Mouse (Mus musculus) forebrain, embryonic 10.5 days (tissue): ENCODE data around the gene Rnf151. TPM values are rescaled to one million over a fixed set of nuclear protein-coding genes. Genes with fewer than 3 reads are reported as not detected.

ENCODE experiments used
- DNase-seq: peaks from one replicate; pipeline ENCODE4 v3.0.0-alpha.2; 2017; ENCODE audit warnings: low spot score; ENCODE audit errors: extremely low spot score
- H3K27ac ChIP-seq: fragments of 300-500 bp; sonication (generic); 2 replicates; pipeline ENCODE4 v1.5.1; 2016; ENCODE audit warnings: mild to moderate bottlenecking
- H3K27me3 ChIP-seq: fragments of 300-500 bp; sonication (generic); 2 replicates; pipeline ENCODE4 v1.6.1; 2016; ENCODE audit warnings: mild to moderate bottlenecking; ENCODE audit not compliant: poor library complexity, severe bottlenecking
- H3K36me3 ChIP-seq: fragments of 300-500 bp; sonication (generic); replicated peaks from 2 replicates; pipeline ENCODE4 v1.6.1; 2016; ENCODE audit warnings: mild to moderate bottlenecking, moderate library complexity
- H3K4me1 ChIP-seq: fragments of 300-500 bp; sonication (generic); 2 replicates; pipeline ENCODE4 v1.6.1; 2016
- H3K4me3 ChIP-seq: fragments of 300-500 bp; sonication (generic); 2 replicates; pipeline ENCODE4 v1.5.1; 2016; ENCODE audit warnings: mild to moderate bottlenecking, moderate library complexity
- H3K9me3 ChIP-seq: fragments of 300-500 bp; sonication (generic); 2 replicates; pipeline ENCODE4 v1.6.1; 2016; ENCODE audit warnings: mild to moderate bottlenecking, moderate library complexity
- WGBS: fragments of 180-500 bp; shearing (Covaris S2); methylation state at CpG from one replicate; pipeline ENCODE4 v1.1.7; 2016; 5-methylcytosine and 5-hydroxymethylcytosine counted together
- polyA plus RNA-seq: library from polyadenylated mRNA; unstranded; fragments of >200 nt; fragmentation: Nextera tagmentation; extraction: Ambion mirVana; gene quantifications from 2 replicates; pipeline ENCODE4 v1.2.1, GENCODE M21; 2016

Gene Rnf151
- polyA plus RNA-seq, 1 experiment from 2014 or later = 0.43 TPM

- H3K9me3 ChIP-seq = no peaks in the 10 kb centered on the region
- peaks cover 14% of the 10 kb centered on the region for H3K4me1 ChIP-seq
- DNase-seq = no peak
- no peak overlapping the region for H3K4me3 ChIP-seq
- H3K36me3 ChIP-seq = 0 out of 2 replicates have a peak, but pooled peaks cover 5% of the 10 kb centered on the region
- H3K27me3 ChIP-seq = peaks cover 12% of the 10 kb centered on the region; the same call in 1 of the 2 replicates
- no peak overlapping the region for H3K27ac ChIP-seq
- WGBS = 82% methylated on average over 8 of the region's 8 CpGs
These were observed 24.4 kb upstream of the Rnf151 start for GRCm38 (mm10) chr17:24742307-24742706.

- WGBS = 87% methylated on average over 8 of the region's 8 CpGs
- Histone ChIP-seq H3K4me1 (peaks cover 26% of the 10 kb centered on the region), H3K36me3 (0 out of 2 replicates have a peak, but pooled peaks cover 5% of the 10 kb centered on the region), H3K4me3 (no peak overlapping the region), H3K9me3 (no peaks in the 10 kb centered on the region), H3K27ac (no peak overlapping the region), H3K27me3 (no peaks in the 10 kb centered on the region)
- no peak for DNase-seq
These were observed 22.1 kb upstream of the Rnf151 start for GRCm38 (mm10) chr17:24739926-24740325.

GRCm38 (mm10) chr17:24738238-24738637 lies 20.4 kb upstream of the Rnf151 start:
- Histone ChIP-seq H3K27me3 (peaks cover 4% of the 10 kb centered on the region; the same call in 1 of the 2 replicates), H3K4me3 (no peak overlapping the region), H3K27ac (no peak overlapping the region), H3K36me3 (0 out of 2 replicates have a peak, but pooled peaks cover 5% of the 10 kb centered on the region), H3K9me3 (no peaks in the 10 kb centered on the region), H3K4me1 (peaks cover 26% of the 10 kb centered on the region)
- 87% methylated on average over 4 of the region's 4 CpGs for WGBS
- no peak for DNase-seq

GRCm38 (mm10) chr17:24737135-24737810 lies 19.4 kb upstream of the Rnf151 start:
- Histone ChIP-seq H3K36me3 (0 out of 2 replicates have a peak, but pooled peaks cover 5% of the 10 kb centered on the region), H3K4me3 (peak overlapping the region; percentile 75), H3K27ac (peak overlapping the region; percentile 83; the same call in 1 of the 2 replicates), H3K9me3 (no peaks in the 10 kb centered on the region), H3K27me3 (peaks cover 10% of the 10 kb centered on the region; the same call in 1 of the 2 replicates), H3K4me1 (peaks cover 26% of the 10 kb centered on the region)
- DNase-seq = no peak
- WGBS = 26% methylated on average over 8 of the region's 8 CpGs

GRCm38 (mm10) chr17:24736330-24737051 lies 18.6 kb upstream of the Rnf151 start, which contains the start of gene Msrb1:
Gene Msrb1 (plus strand): TSS chr17:24736642.
- 2% methylated on average over 29 of the region's 29 CpGs for WGBS
- Histone ChIP-seq H3K36me3 (no peaks in the 10 kb centered on the region), H3K27ac (peak within 1 kb of the TSS; percentile 83), H3K9me3 (no peaks in the 10 kb centered on the region), H3K4me3 (peak within 1 kb of the TSS; percentile 75), H3K27me3 (peaks cover 15% of the 10 kb centered on the region; the same call in 1 of the 2 replicates), H3K4me1 (peaks cover 26% of the 10 kb centered on the region)
- peak; percentile 95 for DNase-seq

GRCm38 (mm10) chr17:24735446-24735845 lies 17.6 kb upstream of the Rnf151 start:
- H3K9me3 ChIP-seq = no peaks in the 10 kb centered on the region

GRCm38 (mm10) chr17:24734513-24734912 lies 16.6 kb upstream of the Rnf151 start:
- no peak for DNase-seq
- 78% methylated on average over 1 of the region's 1 CpGs for WGBS
- H3K4me1 ChIP-seq = peaks cover 26% of the 10 kb centered on the region
- no peak overlapping the region for H3K4me3 ChIP-seq
- H3K36me3 ChIP-seq = no peaks in the 10 kb centered on the region
- no peak overlapping the region for H3K27ac ChIP-seq
- H3K9me3 ChIP-seq = no peaks in the 10 kb centered on the region
- H3K27me3 ChIP-seq = peaks cover 15% of the 10 kb centered on the region; the same call in 1 of the 2 replicates

More at GRCm38 (mm10) chr17:24735446-24735845, 17.6 kb upstream of the Rnf151 start:
- Histone ChIP-seq H3K36me3 (no peaks in the 10 kb centered on the region), H3K4me1 (peaks cover 26% of the 10 kb centered on the region), H3K27me3 (peaks cover 15% of the 10 kb centered on the region; the same call in 1 of the 2 replicates), H3K4me3 (peak overlapping the region; percentile 75; the same call in 1 of the 2 replicates), H3K27ac (peak overlapping the region; percentile 83)
- DNase-seq = no peak
- 88% methylated on average over 7 of the region's 7 CpGs for WGBS

GRCm38 (mm10) chr17:24733434-24734050 lies 15.7 kb upstream of the Rnf151 start:
- no peak for DNase-seq
- Histone ChIP-seq H3K36me3 (no peaks in the 10 kb centered on the region), H3K9me3 (no peaks in the 10 kb centered on the region), H3K27ac (no peak overlapping the region), H3K27me3 (peaks cover 15% of the 10 kb centered on the region; the same call in 1 of the 2 replicates), H3K4me3 (no peak overlapping the region), H3K4me1 (peaks cover 26% of the 10 kb centered on the region)
- WGBS = 90% methylated on average over 21 of the region's 21 CpGs

GRCm38 (mm10) chr17:24732233-24732935 lies 14.5 kb upstream of the Rnf151 start:
- no peak overlapping the region for H3K4me3 ChIP-seq
- no peaks in the 10 kb centered on the region for H3K36me3 ChIP-seq
- H3K27me3 ChIP-seq = peaks cover 21% of the 10 kb centered on the region
- 82% methylated on average over 12 of the region's 12 CpGs for WGBS
- H3K27ac ChIP-seq = no peak overlapping the region
- H3K9me3 ChIP-seq = no peaks in the 10 kb centered on the region
- DNase-seq = no peak
- H3K4me1 ChIP-seq = peaks cover 19% of the 10 kb centered on the region

GRCm38 (mm10) chr17:24730787-24731186 lies 12.9 kb upstream of the Rnf151 start:
- Histone ChIP-seq H3K4me3 (no peak overlapping the region), H3K27me3 (peaks cover 21% of the 10 kb centered on the region), H3K36me3 (no peaks in the 10 kb centered on the region), H3K4me1 (peaks cover 6% of the 10 kb centered on the region), H3K9me3 (no peaks in the 10 kb centered on the region), H3K27ac (no peak overlapping the region)
- 83% methylated on average over 14 of the region's 14 CpGs for WGBS
- no peak for DNase-seq

- H3K27me3 ChIP-seq = peaks cover 21% of the 10 kb centered on the region
- peaks cover 4% of the 10 kb centered on the region; the same call in 1 of the 2 replicates for H3K4me1 ChIP-seq
- no peak overlapping the region for H3K4me3 ChIP-seq
- no peak for DNase-seq
- H3K27ac ChIP-seq = no peak overlapping the region
- H3K36me3 ChIP-seq = no peaks in the 10 kb centered on the region
- H3K9me3 ChIP-seq = no peaks in the 10 kb centered on the region
- WGBS = 88% methylated on average over 6 of the region's 6 CpGs
These were observed 11.2 kb upstream of the Rnf151 start for GRCm38 (mm10) chr17:24729067-24729466.

GRCm38 (mm10) chr17:24728184-24728583 lies 10.3 kb upstream of the Rnf151 start:
- 82% methylated on average over 17 of the region's 17 CpGs for WGBS

More at GRCm38 (mm10) chr17:24728184-24728583, 10.3 kb upstream of the Rnf151 start:
- H3K36me3 ChIP-seq = no peaks in the 10 kb centered on the region
- H3K27ac ChIP-seq = no peak overlapping the region
- DNase-seq = no peak
- H3K4me3 ChIP-seq = no peak overlapping the region
- no peaks in the 10 kb centered on the region for H3K9me3 ChIP-seq
- H3K27me3 ChIP-seq = peaks cover 16% of the 10 kb centered on the region
- peaks cover 10% of the 10 kb centered on the region for H3K4me1 ChIP-seq
